Mouse (Mus musculus) brain, embryonic 14.5 days (tissue): Measurements from ENCODE around the gene Lmbr1l.

Experiments
- CTCF ChIP-seq: fragments of 200-500 bp; IDR thresholded peaks from 2 replicates; pipeline ENCODE4 v1.5.1; 2012; ENCODE audit warnings: inconsistent platforms, mild to moderate bottlenecking, moderate library complexity, borderline replicate concordance; ENCODE audit not compliant: insufficient read depth, insufficient read length; ENCODE audit errors: extremely low read depth
- POLR2A ChIP-seq: fragments of 200-500 bp; IDR thresholded peaks from 2 replicates; pipeline ENCODE4 v1.6.1; 2012; ENCODE audit warnings: mild to moderate bottlenecking, inconsistent platforms, borderline replicate concordance; ENCODE audit not compliant: poor library complexity, insufficient read depth, insufficient read length, severe bottlenecking; ENCODE audit errors: extremely low read depth

- TF ChIP-seq POLR2A (no peak), CTCF (no peak)
Measured at GRCm38 (mm10) chr15:98867321-98867720, 50.7 kb downstream of the Lmbr1l start.
